Mouse (Mus musculus) intestine, embryonic 14.5 days (tissue): Measurements from ENCODE around the gene Slamf8. TPM values are rescaled to one million over a fixed set of nuclear protein-coding genes. Genes with fewer than 3 reads are reported as not detected.
A peak's percentile ranks its signal among the peaks of the same experiment; 100 is the strongest.

Source experiments
- ATAC-seq: fragments of 200-750 bp; cut with Nextera tagmentation; replicated peaks from 2 replicates; pipeline ENCODE4 v1.8.0; 2017; ENCODE audit warnings: low read depth, moderate number of reproducible peaks, moderate TSS enrichment, moderate library complexity; ENCODE audit not compliant: low FRiP score, low TSS enrichment
- DNase-seq: peaks from one replicate; pipeline ENCODE4 v3.0.0-alpha.2; 2018; ENCODE audit warnings: low spot score
- H3K27ac ChIP-seq: fragments of 300-500 bp; sonication (generic); 2 replicates; pipeline ENCODE4 v1.5.1; 2014; ENCODE audit warnings: low read depth, mild to moderate bottlenecking, control low read depth
- H3K27me3 ChIP-seq: fragments of 300-500 bp; sonication (generic); replicated peaks from 2 replicates; pipeline ENCODE4 v1.6.1; 2014; ENCODE audit warnings: low read length, control low read depth; ENCODE audit not compliant: control insufficient read depth, insufficient read depth
- H3K36me3 ChIP-seq: fragments of 300-500 bp; sonication (generic); 2 replicates; pipeline ENCODE4 v1.6.1; 2014; ENCODE audit warnings: low read length, control low read depth; ENCODE audit not compliant: control insufficient read depth, insufficient read depth
- H3K4me1 ChIP-seq: fragments of 300-500 bp; sonication (generic); replicated peaks from 2 replicates; pipeline ENCODE4 v1.6.1; 2014; ENCODE audit warnings: low read length, control low read depth, mixed read lengths; ENCODE audit not compliant: control insufficient read depth, insufficient read depth
- H3K4me2 ChIP-seq: fragments of 300-500 bp; sonication (generic); 2 replicates; pipeline ENCODE4 v1.6.1; 2014; ENCODE audit warnings: low read length
- H3K4me3 ChIP-seq: fragments of 300-500 bp; sonication (generic); 2 replicates; pipeline ENCODE4 v1.5.1; 2014; ENCODE audit warnings: low read depth, low read length, control low read depth, mixed read lengths
- H3K9ac ChIP-seq: fragments of 300-500 bp; sonication (generic); 2 replicates; pipeline ENCODE4 v1.6.1; 2014; ENCODE audit warnings: mild to moderate bottlenecking, low read length
- H3K9me3 ChIP-seq: fragments of 300-500 bp; sonication (generic); 2 replicates; pipeline ENCODE4 v1.6.1; 2016; ENCODE audit warnings: low read length, control low read depth; ENCODE audit not compliant: control insufficient read depth
- WGBS: fragments of 180-500 bp; shearing (Covaris S2); extraction: QIAGEN DNeasy Blood & Tissue Kit; methylation state at CpG from one replicate; pipeline ENCODE4 v1.1.7; 2014; 5-methylcytosine and 5-hydroxymethylcytosine counted together
- polyA plus RNA-seq: library from polyadenylated mRNA; unstranded; fragments of >200 nt; fragmentation: Nextera tagmentation; extraction: Ambion mirVana; gene quantifications from 2 replicates; pipeline ENCODE4 v1.2.1, GENCODE M21; 2014

Gene Slamf8
- polyA plus RNA-seq, 1 experiment from 2014 or later = 0.28 TPM

GRCm38 (mm10) chr1:172551009-172551408 is 39.4 kb downstream of the Slamf8 start:
- peaks cover 11% of the 10 kb centered on the region for H3K4me1 ChIP-seq
- ATAC-seq (no peak), DNase-seq (no peak)
- H3K27me3 ChIP-seq = no peaks in the 10 kb centered on the region
- no peak overlapping the region for H3K9ac ChIP-seq
- no peak overlapping the region for H3K27ac ChIP-seq
- H3K9me3 ChIP-seq = no peaks in the 10 kb centered on the region
- peak overlapping the region; percentile 43; the same call in 1 of the 2 replicates for H3K4me3 ChIP-seq
- H3K36me3 ChIP-seq = no peaks in the 10 kb centered on the region
- H3K4me2 ChIP-seq = peak overlapping the region; percentile 49
- WGBS = 40% methylated on average over 7 of the region's 7 CpGs

DNA sequence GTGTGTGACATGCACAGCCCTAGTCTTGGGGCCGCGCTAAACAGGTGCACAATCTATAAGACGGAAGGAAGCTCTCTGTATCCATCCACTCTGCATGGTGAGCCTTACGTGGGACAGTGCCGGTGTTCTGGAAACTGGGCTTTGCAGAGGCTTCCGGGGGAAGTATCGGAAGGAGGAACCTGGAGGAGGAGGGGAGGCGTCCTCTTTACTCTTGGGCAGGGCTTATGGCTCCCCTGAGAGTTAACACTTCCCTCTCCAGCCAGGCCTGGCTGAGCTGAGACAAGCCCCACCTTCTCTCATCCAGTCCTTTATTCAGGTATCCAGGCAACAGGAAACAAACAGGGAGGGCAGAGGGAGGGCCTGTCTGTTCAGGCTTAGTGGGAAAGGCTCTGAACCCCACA is 39.8 kb downstream of the Slamf8 start:
- Histone ChIP-seq H3K27ac (no peak overlapping the region), H3K4me3 (peak overlapping the region; percentile 43), H3K9me3 (no peaks in the 10 kb centered on the region), H3K4me2 (peak overlapping the region; percentile 49), H3K27me3 (no peaks in the 10 kb centered on the region), H3K9ac (peak overlapping the region; percentile 3), H3K36me3 (no peaks in the 10 kb centered on the region), H3K4me1 (peaks cover 11% of the 10 kb centered on the region)
- peak; percentile 80 for DNase-seq
- 0% methylated on average over 8 of the region's 8 CpGs for WGBS
- ATAC-seq = peak; percentile 89

GRCm38 (mm10) chr1:172549717-172550116 is 40.7 kb downstream of the Slamf8 start:
- no peaks in the 10 kb centered on the region for H3K9me3 ChIP-seq
- H3K27ac ChIP-seq = no peak overlapping the region
- H3K4me2 ChIP-seq = peak overlapping the region; percentile 49
- H3K36me3 ChIP-seq = no peaks in the 10 kb centered on the region
- H3K4me3 ChIP-seq = peak overlapping the region; percentile 43
- 4% methylated on average over 8 of the region's 8 CpGs for WGBS
- ATAC-seq = no peak
- H3K27me3 ChIP-seq = no peaks in the 10 kb centered on the region
- peaks cover 11% of the 10 kb centered on the region for H3K4me1 ChIP-seq
- H3K9ac ChIP-seq = peak overlapping the region; percentile 3; the same call in 1 of the 2 replicates
- no peak for DNase-seq

GRCm38 (mm10) chr1:172549314-172549713 is 41.1 kb downstream of the Slamf8 start:
- no peaks in the 10 kb centered on the region for H3K27me3 ChIP-seq
- no peak overlapping the region for H3K27ac ChIP-seq
- 23% methylated on average over 2 of the region's 2 CpGs for WGBS
- peaks cover 11% of the 10 kb centered on the region for H3K4me1 ChIP-seq
- ATAC-seq (no peak), DNase-seq (no peak)
- no peaks in the 10 kb centered on the region for H3K9me3 ChIP-seq
- 0 out of 2 replicates have a peak overlapping the region, but pooled peaks have one; percentile 43 for H3K4me3 ChIP-seq
- no peaks in the 10 kb centered on the region for H3K36me3 ChIP-seq
- peak overlapping the region; percentile 49 for H3K4me2 ChIP-seq
- no peak overlapping the region for H3K9ac ChIP-seq

- Histone ChIP-seq H3K27ac (no peak overlapping the region), H3K4me3 (no peak overlapping the region), H3K9ac (no peak overlapping the region), H3K4me1 (peaks cover 11% of the 10 kb centered on the region), H3K9me3 (no peaks in the 10 kb centered on the region), H3K36me3 (no peaks in the 10 kb centered on the region), H3K4me2 (no peak overlapping the region), H3K27me3 (no peaks in the 10 kb centered on the region)
- WGBS = 58% methylated on average over 7 of the region's 7 CpGs
- no peak for DNase-seq
- no peak for ATAC-seq
These were observed 41.9 kb downstream of the Slamf8 start for GRCm38 (mm10) chr1:172548501-172548900.

- 90% methylated on average over 4 of the region's 4 CpGs for WGBS
- H3K4me3 ChIP-seq = no peak overlapping the region
- H3K36me3 ChIP-seq = no peaks in the 10 kb centered on the region
- ATAC-seq = no peak
- no peaks in the 10 kb centered on the region for H3K27me3 ChIP-seq
- H3K4me1 ChIP-seq = peaks cover 8% of the 10 kb centered on the region
- H3K9me3 ChIP-seq = no peaks in the 10 kb centered on the region
- no peak overlapping the region for H3K9ac ChIP-seq
- H3K4me2 ChIP-seq = no peak overlapping the region
- no peak for DNase-seq
- H3K27ac ChIP-seq = no peak overlapping the region
These were observed 44.3 kb downstream of the Slamf8 start for GRCm38 (mm10) chr1:172546062-172546461.

DNA sequence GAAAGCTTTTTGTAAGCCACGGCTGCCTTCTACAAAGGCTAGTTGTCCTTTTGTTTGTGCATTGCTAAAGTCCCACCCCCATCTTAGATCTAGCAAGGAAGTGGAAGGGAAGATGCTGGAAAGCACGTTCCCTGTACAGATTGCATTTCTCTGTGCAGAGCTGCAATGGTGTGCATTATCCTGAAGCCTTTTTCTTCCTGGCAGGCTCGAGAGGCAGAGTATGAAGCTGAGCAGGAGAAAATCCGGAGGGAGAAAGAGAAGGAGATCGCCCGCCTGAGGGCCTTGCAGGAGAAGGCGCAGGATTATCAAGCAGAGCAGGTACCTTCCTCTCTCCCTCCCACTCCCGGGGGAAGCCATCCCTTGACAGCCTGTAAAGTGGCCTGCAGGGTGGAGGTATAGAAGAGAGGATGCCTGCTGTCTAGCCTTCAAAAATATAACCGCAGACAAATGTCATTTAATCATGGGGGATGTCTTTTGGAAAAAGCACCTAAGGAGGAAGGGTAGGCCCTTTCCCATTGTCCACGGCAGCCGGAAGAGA is 50.0 kb downstream of the Slamf8 start:
- DNase-seq (no peak), ATAC-seq (no peak)
- Histone ChIP-seq H3K4me2 (no peak overlapping the region), H3K27ac (no peak overlapping the region), H3K4me1 (no peaks in the 10 kb centered on the region), H3K9ac (no peak overlapping the region), H3K9me3 (no peaks in the 10 kb centered on the region), H3K36me3 (no peaks in the 10 kb centered on the region), H3K27me3 (no peaks in the 10 kb centered on the region), H3K4me3 (no peak overlapping the region)
- 58% methylated on average over 11 of the region's 11 CpGs for WGBS

DNA sequence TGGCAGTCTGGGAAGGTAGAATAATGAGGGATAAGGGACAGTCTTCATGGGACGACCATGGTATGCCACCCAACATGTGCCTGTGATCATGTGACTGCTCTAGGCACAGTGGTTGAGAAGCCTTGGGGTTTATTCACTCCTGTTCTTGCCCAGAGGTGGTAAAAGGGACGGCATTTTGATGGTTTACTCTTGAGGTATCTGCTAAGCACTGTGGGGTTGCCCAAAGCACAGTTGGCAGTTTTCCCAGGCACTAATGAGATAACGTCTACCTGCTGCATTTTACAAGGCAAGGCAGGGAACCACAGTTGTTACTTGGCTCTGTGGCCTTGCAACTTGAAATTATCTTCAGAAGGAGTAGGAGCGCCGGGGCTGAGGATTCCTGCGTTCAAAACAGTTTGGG is 50.5 kb downstream of the Slamf8 start:
- WGBS = 69% methylated on average over 6 of the region's 6 CpGs
- Histone ChIP-seq H3K36me3 (no peaks in the 10 kb centered on the region), H3K27me3 (no peaks in the 10 kb centered on the region), H3K9ac (no peak overlapping the region), H3K4me2 (no peak overlapping the region), H3K9me3 (no peaks in the 10 kb centered on the region), H3K4me1 (no peaks in the 10 kb centered on the region), H3K27ac (no peak overlapping the region), H3K4me3 (no peak overlapping the region)
- ATAC-seq (no peak), DNase-seq (no peak)

DNA sequence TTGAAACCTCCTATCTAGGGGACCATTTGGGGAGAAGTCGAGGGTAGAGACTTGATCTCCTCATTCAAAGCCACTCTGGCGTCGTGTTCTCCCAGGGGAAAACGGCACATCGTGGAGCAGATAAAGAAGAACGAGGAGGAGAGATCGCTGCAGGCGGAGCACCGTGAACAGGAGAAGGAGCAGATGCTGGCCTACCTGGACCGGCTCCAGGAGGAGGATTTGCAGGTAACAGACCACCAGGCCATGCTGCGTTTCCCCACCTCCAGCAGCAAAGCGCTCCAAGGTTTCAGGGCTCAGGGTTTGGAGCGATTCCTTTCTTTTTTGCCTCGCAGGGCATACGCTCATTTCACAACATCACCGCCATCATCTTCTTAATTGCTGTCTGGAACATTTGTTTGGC is 55.3 kb downstream of the Slamf8 start:
- Histone ChIP-seq H3K27ac (no peak overlapping the region), H3K27me3 (no peaks in the 10 kb centered on the region), H3K4me1 (peaks cover 4% of the 10 kb centered on the region), H3K4me2 (no peak overlapping the region), H3K36me3 (no peaks in the 10 kb centered on the region), H3K9ac (no peak overlapping the region), H3K9me3 (no peaks in the 10 kb centered on the region), H3K4me3 (no peak overlapping the region)
- DNase-seq = no peak
- WGBS = 83% methylated on average over 16 of the region's 16 CpGs
- no peak for ATAC-seq
